Mouse (Mus musculus) stomach, embryonic 16.5 days (tissue): ENCODE results near the gene Slc28a1. TPM values are rescaled to one million over a fixed set of nuclear protein-coding genes. Genes with fewer than 3 reads are reported as not detected.

ENCODE experiments used
- ATAC-seq: fragments of 200-750 bp; cut with Nextera tagmentation; 2 replicates; pipeline ENCODE4 v1.8.0; 2017; ENCODE audit warnings: moderate number of reproducible peaks, moderate TSS enrichment; ENCODE audit not compliant: insufficient read depth, low FRiP score
- H3K27ac ChIP-seq: fragments of 300-500 bp; sonication (generic); 2 replicates; pipeline ENCODE4 v1.5.1; 2014; ENCODE audit warnings: low read length
- H3K27me3 ChIP-seq: fragments of 300-500 bp; sonication (generic); 2 replicates; pipeline ENCODE4 v1.6.1; 2014; ENCODE audit warnings: low read length, control low read depth, mixed read lengths; ENCODE audit not compliant: control insufficient read depth, insufficient read depth
- H3K36me3 ChIP-seq: fragments of 300-500 bp; sonication (generic); 2 replicates; pipeline ENCODE4 v1.6.1; 2014; ENCODE audit warnings: low read length; ENCODE audit not compliant: control insufficient read depth, insufficient read depth
- H3K4me1 ChIP-seq: fragments of 300-500 bp; sonication (generic); 2 replicates; pipeline ENCODE4 v1.6.1; 2014; ENCODE audit warnings: low read length, control low read depth, mixed read lengths; ENCODE audit not compliant: control insufficient read depth, insufficient read depth
- H3K4me2 ChIP-seq: fragments of 300-500 bp; sonication (generic); 2 replicates; pipeline ENCODE4 v1.6.1; 2014; ENCODE audit warnings: low read depth, low read length, mixed read lengths
- H3K4me3 ChIP-seq: fragments of 300-500 bp; sonication (generic); replicated peaks from 2 replicates; pipeline ENCODE4 v1.5.1; 2014; ENCODE audit warnings: mild to moderate bottlenecking, low read length
- H3K9ac ChIP-seq: fragments of 300-500 bp; sonication (generic); 2 replicates; pipeline ENCODE4 v1.6.1; 2014; ENCODE audit warnings: low read length
- H3K9me3 ChIP-seq: fragments of 300-500 bp; sonication (generic); replicated peaks from 2 replicates; pipeline ENCODE4 v1.6.1; 2016; ENCODE audit warnings: low read length, control low read depth; ENCODE audit not compliant: control insufficient read depth
- WGBS: fragments of 180-500 bp; shearing (Covaris S2); extraction: QIAGEN DNeasy Blood & Tissue Kit; methylation state at CpG from one replicate; pipeline ENCODE4 v1.1.7; 2014; 5-methylcytosine and 5-hydroxymethylcytosine counted together
- polyA plus RNA-seq: library from polyadenylated mRNA; unstranded; fragments of >200 nt; fragmentation: Nextera tagmentation; extraction: Ambion mirVana; gene quantifications from 2 replicates; pipeline ENCODE4 v1.2.1, GENCODE M21; 2015

The Slc28a1 gene
- polyA plus RNA-seq, 1 experiment from 2014 or later, result 0.77 TPM

- 44% methylated on average over 18 of the region's 18 CpGs for WGBS
- ATAC-seq, result peak; percentile 35; the same call in 1 of the 2 replicates
- no peaks in the 10 kb centered on the region for H3K27me3 ChIP-seq
- H3K9ac ChIP-seq, result peak overlapping the region; percentile 28; the same call in 1 of the 2 replicates
- H3K9me3 ChIP-seq, result no peaks in the 10 kb centered on the region
- H3K27ac ChIP-seq, result peak overlapping the region; percentile 17; the same call in 1 of the 2 replicates
- H3K4me2 ChIP-seq, result no peak overlapping the region
- no peak overlapping the region for H3K4me3 ChIP-seq
- H3K36me3 ChIP-seq, result no peaks in the 10 kb centered on the region
- H3K4me1 ChIP-seq, result peaks cover 7% of the 10 kb centered on the region; the same call in 1 of the 2 replicates
These were observed 21.1 kb upstream of the Slc28a1 start for GRCm38 (mm10) chr7:81093420-81093965.

GRCm38 (mm10) chr7:81094104-81094757 is 20.4 kb upstream of the Slc28a1 start:
- peak overlapping the region; percentile 17; the same call in 1 of the 2 replicates for H3K27ac ChIP-seq
- peak; percentile 55; the same call in 1 of the 2 replicates for ATAC-seq
- 64% methylated on average over 6 of the region's 6 CpGs for WGBS

GRCm38 (mm10) chr7:81100341-81100740 is 14.3 kb upstream of the Slc28a1 start:
- Histone ChIP-seq H3K9ac (no peak overlapping the region), H3K4me2 (no peak overlapping the region), H3K4me1 (no peaks in the 10 kb centered on the region), H3K9me3 (no peaks in the 10 kb centered on the region), H3K4me3 (no peak overlapping the region), H3K27ac (no peak overlapping the region), H3K27me3 (no peaks in the 10 kb centered on the region), H3K36me3 (no peaks in the 10 kb centered on the region)
- ATAC-seq, result no peak
- 79% methylated on average over 5 of the region's 5 CpGs for WGBS

More at GRCm38 (mm10) chr7:81094104-81094757, 20.4 kb upstream of the Slc28a1 start:
- Histone ChIP-seq H3K4me3 (no peak overlapping the region), H3K27me3 (no peaks in the 10 kb centered on the region), H3K9ac (peak overlapping the region; percentile 28; the same call in 1 of the 2 replicates), H3K9me3 (no peaks in the 10 kb centered on the region), H3K4me1 (peaks cover 7% of the 10 kb centered on the region; the same call in 1 of the 2 replicates), H3K4me2 (no peak overlapping the region), H3K36me3 (no peaks in the 10 kb centered on the region)

- Histone ChIP-seq H3K9me3 (no peaks in the 10 kb centered on the region), H3K4me3 (no peak overlapping the region), H3K4me2 (no peak overlapping the region), H3K4me1 (no peaks in the 10 kb centered on the region), H3K27ac (no peak overlapping the region), H3K36me3 (no peaks in the 10 kb centered on the region), H3K27me3 (no peaks in the 10 kb centered on the region), H3K9ac (no peak overlapping the region)
- 84% methylated on average over 7 of the region's 7 CpGs for WGBS
- no peak for ATAC-seq
These were observed 11.7 kb upstream of the Slc28a1 start for GRCm38 (mm10) chr7:81102854-81103253.

- WGBS, result 56% methylated on average over 4 of the region's 4 CpGs
- ATAC-seq, result no peak
- Histone ChIP-seq H3K9me3 (no peaks in the 10 kb centered on the region), H3K4me1 (no peaks in the 10 kb centered on the region), H3K4me3 (no peak overlapping the region), H3K36me3 (no peaks in the 10 kb centered on the region), H3K27me3 (no peaks in the 10 kb centered on the region), H3K9ac (no peak overlapping the region), H3K4me2 (no peak overlapping the region), H3K27ac (no peak overlapping the region)
These were observed 9.1 kb upstream of the Slc28a1 start for GRCm38 (mm10) chr7:81105525-81105924.

GRCm38 (mm10) chr7:81108226-81108625 is 6.4 kb upstream of the Slc28a1 start:
- 88% methylated on average over 5 of the region's 5 CpGs for WGBS
- Histone ChIP-seq H3K36me3 (no peaks in the 10 kb centered on the region), H3K9ac (no peak overlapping the region), H3K9me3 (no peaks in the 10 kb centered on the region), H3K4me2 (no peak overlapping the region), H3K27ac (no peak overlapping the region), H3K4me3 (no peak overlapping the region), H3K27me3 (no peaks in the 10 kb centered on the region), H3K4me1 (no peaks in the 10 kb centered on the region)
- no peak for ATAC-seq

GRCm38 (mm10) chr7:81109717-81110651 is 4.6 kb upstream of the Slc28a1 start:
- H3K4me1 ChIP-seq, result no peaks in the 10 kb centered on the region
- H3K9ac ChIP-seq, result no peak overlapping the region
- 60% methylated on average over 9 of the region's 9 CpGs for WGBS
- peak; percentile 53; the same call in 1 of the 2 replicates for ATAC-seq
- no peak overlapping the region; the same call in 1 of the 2 replicates for H3K27ac ChIP-seq
- no peaks in the 10 kb centered on the region for H3K36me3 ChIP-seq
- no peak overlapping the region for H3K4me2 ChIP-seq
- no peaks in the 10 kb centered on the region for H3K9me3 ChIP-seq
- H3K4me3 ChIP-seq, result no peak overlapping the region
- no peaks in the 10 kb centered on the region for H3K27me3 ChIP-seq

- no peak for ATAC-seq
- H3K9ac ChIP-seq, result no peak overlapping the region
- no peaks in the 10 kb centered on the region for H3K36me3 ChIP-seq
- no peaks in the 10 kb centered on the region for H3K9me3 ChIP-seq
- H3K27ac ChIP-seq, result no peak overlapping the region
- 89% methylated on average over 4 of the region's 4 CpGs for WGBS
- H3K4me3 ChIP-seq, result no peak overlapping the region
- H3K4me1 ChIP-seq, result no peaks in the 10 kb centered on the region
- H3K4me2 ChIP-seq, result no peak overlapping the region
- H3K27me3 ChIP-seq, result no peaks in the 10 kb centered on the region
These were observed 3.8 kb upstream of the Slc28a1 start for GRCm38 (mm10) chr7:81110791-81111190.
